Mouse (Mus musculus) urinary bladder, adult 2 months (tissue): ENCODE results near the gene Cept1. TPM values are rescaled to one million over a fixed set of nuclear protein-coding genes. Genes with fewer than 3 reads are reported as not detected.

Experiments used
- polyA plus RNA-seq: library from polyadenylated mRNA; depleted of rRNA; stranded (reverse); fragments of >200 nt; gene quantifications from 2 replicates; pipeline ENCODE4 v1.2.3, GENCODE M21; 2012; rRNA removed

Cept1 gene
- polyA plus RNA-seq, 1 experiment = 58.5 TPM

Other genes starting within 250 kb of the Cept1 start
- gene Chil6, start 141.6 kb downstream of the Cept1 start, polyA plus RNA-seq = 0.41 and 0.44 TPM in 2 replicates
- 41.1 and 51.2 TPM in 2 replicates for gene Dennd2d, start 65.4 kb downstream of the Cept1 start, polyA plus RNA-seq
- gene Dram2, start within 50 bp of the Cept1 start, polyA plus RNA-seq = 107 and 133 TPM in 2 replicates
- 15.7 and 17.0 TPM in 2 replicates for gene Lrif1, start 137.2 kb upstream of the Cept1 start, polyA plus RNA-seq
- gene Cd53, start 242.3 kb upstream of the Cept1 start, polyA plus RNA-seq = 15.5 and 16.6 TPM in 2 replicates